12 mouse cellular contexts compared by ENCODE assay signal in the genomic region with DNA sequence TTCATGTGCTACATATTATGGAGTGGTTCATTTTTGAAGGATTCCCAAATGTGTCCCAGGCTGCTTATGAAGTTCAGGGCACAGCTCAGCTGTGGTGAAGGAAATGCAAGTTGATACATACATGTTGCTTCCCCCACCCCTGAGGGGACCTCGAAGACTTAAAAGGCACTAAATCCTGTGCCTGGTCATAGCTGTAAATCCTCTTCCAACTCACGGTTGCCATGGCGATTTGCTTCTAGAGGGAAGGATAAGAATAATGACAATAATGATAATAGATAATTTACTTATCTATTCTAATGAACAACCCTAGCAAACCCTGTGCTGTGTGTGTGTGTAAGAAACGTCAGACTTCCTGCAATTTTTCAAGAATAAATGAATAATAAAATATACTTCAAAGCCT.
"Had no signal": no experiment of that assay in that cellular context is flagged by ENCODE, and none has a peak within 500 bp of the region (broad histone marks: within the 10 kb centered on the region; RNA-seq: fewer than 3 reads in every experiment).

No protein-coding gene starts in this region.

- H3K36me3 ChIP-seq: limb, embryonic 10.5 days; liver, embryonic 15.5 days had no signal

- H3K4me2 ChIP-seq: liver, embryonic 11.5 days; liver, embryonic 15.5 days; lung, embryonic 14.5 days had no signal

- H3K27ac ChIP-seq: left cerebral cortex, adult 2 months; limb, embryonic 10.5 days; liver, embryonic 15.5 days; macrophage; stomach, postnatal 0 days had no signal

- H3K9ac ChIP-seq: liver, embryonic 15.5 days; lung, embryonic 14.5 days had no signal

- DNase-seq: kidney, adult 8-10 months; kidney, postnatal 25 days; lung, embryonic 14.5 days; lung, postnatal 14 days had no signal

- H3K9me3 ChIP-seq: limb, embryonic 10.5 days; liver, embryonic 15.5 days had no signal

- H3K4me1 ChIP-seq: liver, embryonic 15.5 days; megakaryocyte, embryonic 14.5 days had no signal

- H3K4me3 ChIP-seq: left cerebral cortex, adult 2 months; limb, embryonic 10.5 days; liver, embryonic 15.5 days; megakaryocyte, embryonic 14.5 days had no signal

- H3K27me3 ChIP-seq: liver, embryonic 15.5 days; megakaryocyte, embryonic 14.5 days had no signal

- ATAC-seq: intestine, embryonic 16.5 days had no signal
